26 mouse cellular contexts compared by ENCODE assay signal in the genomic region with DNA sequence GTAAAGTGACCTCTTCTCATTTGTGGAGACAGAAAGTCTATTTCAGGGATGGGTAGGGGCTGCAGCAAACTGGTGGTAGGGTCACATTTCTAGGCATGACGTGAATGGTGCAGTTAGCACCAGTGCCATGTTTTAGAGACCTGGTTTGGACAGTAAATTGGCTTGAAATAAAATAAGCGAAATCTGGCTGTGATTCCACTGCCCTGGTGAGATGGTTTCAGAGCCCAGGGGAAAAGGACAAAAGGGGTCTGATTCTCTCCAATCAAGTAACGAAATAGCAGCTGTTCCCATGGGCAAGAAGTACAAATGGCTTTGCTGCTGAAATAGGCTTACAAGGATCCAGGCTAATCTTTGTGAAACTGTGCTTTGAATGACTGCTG.
DNase-seq lines count a peak whose midpoint lies in the region; ATAC-seq and TF ChIP-seq lines count a peak whose summit lies in the region.
"Had no signal": no experiment of that assay in that cellular context is flagged by ENCODE, and none has a peak within 500 bp of the region (broad histone marks: within the 10 kb centered on the region; RNA-seq: fewer than 3 reads in every experiment).

No protein-coding gene starts in this region.

- peak; percentile 51 for DNase-seq in forebrain, postnatal 0 days
- DNase-seq in hindbrain, embryonic 14.5 days (ENCODE audit: low spot score), result no peak
- peak; percentile 35 for DNase-seq in midbrain, embryonic 14.5 days
- no peak for DNase-seq in midbrain, embryonic 10.5 days (ENCODE audit: low spot score)
- DNase-seq in right cerebral cortex, postnatal 4 days, result no peak
- DNase-seq: cerebellum, adult 18-20 months; cerebellum, postnatal 25 days; gastrocnemius, postnatal 14 days; kidney, adult 2 months; kidney, postnatal 36 days; retina, postnatal 1 day; right cerebral cortex, postnatal 14 days had no signal

- H3K4me2 ChIP-seq in forebrain, postnatal 0 days (ENCODE audit: low read depth), result no peak overlapping the region
- H3K4me2 ChIP-seq in forebrain, embryonic 12.5 days, result no peak overlapping the region
- no peak overlapping the region for H3K4me2 ChIP-seq in hindbrain, embryonic 16.5 days (ENCODE audit: low read length)
- H3K4me2 ChIP-seq in hindbrain, embryonic 14.5 days (replicated peaks), result no peak overlapping the region
- H3K4me2 ChIP-seq in midbrain, embryonic 14.5 days (ENCODE audit: low read length), result no peak overlapping the region
- H3K4me2 ChIP-seq: embryonic facial prominence, embryonic 15.5 days; intestine, embryonic 15.5 days; limb, embryonic 13.5 days; liver, embryonic 11.5 days; midbrain, embryonic 15.5 days; stomach, embryonic 15.5 days had no signal

- no peak for TF ChIP-seq POLR2A in embryonic fibroblast, embryonic 13.5 days (IDR thresholded peaks at IDR 0.05; ENCODE audit: low read depth, low read length)

- no peaks in the 10 kb centered on the region for H3K9me3 ChIP-seq in forebrain, postnatal 0 days (ENCODE audit: low read length)
- H3K9me3 ChIP-seq in forebrain, embryonic 12.5 days, result no peaks in the 10 kb centered on the region
- H3K9me3 ChIP-seq in hindbrain, embryonic 16.5 days (ENCODE audit: control insufficient read depth, low read length), result no peaks in the 10 kb centered on the region
- H3K9me3 ChIP-seq in hindbrain, embryonic 14.5 days (ENCODE audit: control insufficient read depth, low read length), result no peaks in the 10 kb centered on the region
- no peaks in the 10 kb centered on the region for H3K9me3 ChIP-seq in midbrain, embryonic 14.5 days (ENCODE audit: control insufficient read depth, low read length)
- H3K9me3 ChIP-seq in midbrain, embryonic 10.5 days (replicated peaks), result no peaks in the 10 kb centered on the region
- H3K9me3 ChIP-seq: embryonic facial prominence, embryonic 10.5 days; embryonic facial prominence, embryonic 15.5 days; heart, embryonic 10.5 days; intestine, embryonic 15.5 days; limb, embryonic 13.5 days; midbrain, embryonic 15.5 days; stomach, embryonic 15.5 days had no signal

- no peaks in the 10 kb centered on the region for H3K4me1 ChIP-seq in forebrain, postnatal 0 days (ENCODE audit: insufficient read depth)
- H3K4me1 ChIP-seq in forebrain, embryonic 12.5 days, result peaks cover 9% of the 10 kb centered on the region; the same call in 1 of the 2 replicates
- no peaks in the 10 kb centered on the region; the same call in 1 of the 2 replicates for H3K4me1 ChIP-seq in hindbrain, embryonic 16.5 days (ENCODE audit: control insufficient read depth, insufficient read depth, low read depth, low read length)
- peaks cover 7% of the 10 kb centered on the region; the same call in 1 of the 2 replicates for H3K4me1 ChIP-seq in hindbrain, embryonic 14.5 days (replicated peaks; ENCODE audit: control insufficient read depth, insufficient read depth, low read length)
- no peaks in the 10 kb centered on the region for H3K4me1 ChIP-seq in midbrain, embryonic 14.5 days (ENCODE audit: control insufficient read depth, insufficient read depth, low read length)
- H3K4me1 ChIP-seq in midbrain, embryonic 10.5 days, result peaks cover 14% of the 10 kb centered on the region
- H3K4me1 ChIP-seq in embryonic fibroblast, embryonic 13.5 days (ENCODE audit: control insufficient read depth, insufficient read depth, low read length), result no peaks in the 10 kb centered on the region
- H3K4me1 ChIP-seq: embryonic facial prominence, embryonic 10.5 days; embryonic facial prominence, embryonic 15.5 days; heart, embryonic 10.5 days; intestine, embryonic 15.5 days; limb, embryonic 13.5 days; stomach, embryonic 15.5 days had no signal

- WGBS in forebrain, postnatal 0 days, result 47% methylated on average over 3 of the region's 3 CpGs
- 69% methylated on average over 3 of the region's 3 CpGs for WGBS in forebrain, embryonic 12.5 days
- WGBS in hindbrain, embryonic 16.5 days, result 28% methylated on average over 3 of the region's 3 CpGs
- 42% methylated on average over 3 of the region's 3 CpGs for WGBS in hindbrain, embryonic 14.5 days
- 52% methylated on average over 3 of the region's 3 CpGs for WGBS in midbrain, embryonic 14.5 days
- 74% methylated on average over 3 of the region's 3 CpGs for WGBS in midbrain, embryonic 10.5 days

- peak; percentile 76 for ATAC-seq in forebrain, postnatal 0 days
- no peak for ATAC-seq in forebrain, embryonic 12.5 days (ENCODE audit: low FRiP score)
- ATAC-seq in hindbrain, embryonic 16.5 days, result peak; percentile 80
- ATAC-seq in hindbrain, embryonic 14.5 days (ENCODE audit: low FRiP score), result no peak; the same call in 1 of the 2 replicates
- no peak for ATAC-seq in midbrain, embryonic 14.5 days (ENCODE audit: low FRiP score, low TSS enrichment)
- ATAC-seq: CD4-positive, CD25-positive, alpha-beta regulatory T cell, adult 4 months; intestine, embryonic 15.5 days; midbrain, embryonic 15.5 days had no signal

- TF ChIP-seq CTCF in forebrain, postnatal 0 days (IDR thresholded peaks at IDR 0.05; ENCODE audit: low read depth), result no peak
- TF ChIP-seq CTCF in embryonic fibroblast, embryonic 13.5 days (IDR thresholded peaks at IDR 0.05; ENCODE audit: borderline replicate concordance, insufficient read depth, low read length), result no peak

- no peaks in the 10 kb centered on the region for H3K27me3 ChIP-seq in forebrain, postnatal 0 days (ENCODE audit: insufficient read depth, low read length)
- H3K27me3 ChIP-seq in forebrain, embryonic 12.5 days, result no peaks in the 10 kb centered on the region
- no peaks in the 10 kb centered on the region for H3K27me3 ChIP-seq in hindbrain, embryonic 16.5 days (replicated peaks; ENCODE audit: control insufficient read depth, insufficient read depth, low read length)
- no peaks in the 10 kb centered on the region for H3K27me3 ChIP-seq in hindbrain, embryonic 14.5 days (ENCODE audit: control insufficient read depth, insufficient read depth, low read length)
- no peaks in the 10 kb centered on the region for H3K27me3 ChIP-seq in midbrain, embryonic 14.5 days (ENCODE audit: control insufficient read depth, insufficient read depth, low read length)
- H3K27me3 ChIP-seq in midbrain, embryonic 10.5 days (ENCODE audit: low read depth, poor library complexity, severe bottlenecking), result no peaks in the 10 kb centered on the region
- H3K27me3 ChIP-seq: embryonic facial prominence, embryonic 15.5 days; intestine, embryonic 15.5 days; limb, embryonic 13.5 days; midbrain, embryonic 15.5 days; stomach, embryonic 15.5 days had no signal

- H3K4me3 ChIP-seq in forebrain, postnatal 0 days (ENCODE audit: low read depth, low read length), result no peak overlapping the region
- H3K4me3 ChIP-seq in forebrain, embryonic 12.5 days (replicated peaks), result no peak overlapping the region
- no peak overlapping the region for H3K4me3 ChIP-seq in hindbrain, embryonic 16.5 days (ENCODE audit: low read length)
- no peak overlapping the region for H3K4me3 ChIP-seq in hindbrain, embryonic 14.5 days (replicated peaks; ENCODE audit: low read length)
- H3K4me3 ChIP-seq in midbrain, embryonic 14.5 days (replicated peaks; ENCODE audit: low read depth, low read length), result no peak overlapping the region
- no peak overlapping the region for H3K4me3 ChIP-seq in midbrain, embryonic 10.5 days
- H3K4me3 ChIP-seq in embryonic fibroblast, embryonic 13.5 days (ENCODE audit: insufficient read depth, low read length), result no peak overlapping the region
- H3K4me3 ChIP-seq: embryonic facial prominence, embryonic 10.5 days; embryonic facial prominence, embryonic 15.5 days; heart, embryonic 10.5 days; intestine, embryonic 15.5 days; limb, embryonic 13.5 days; midbrain, embryonic 15.5 days; myocyte; stomach, embryonic 15.5 days had no signal

- no peaks in the 10 kb centered on the region for H3K36me3 ChIP-seq in forebrain, postnatal 0 days (ENCODE audit: insufficient read depth)
- no peaks in the 10 kb centered on the region for H3K36me3 ChIP-seq in forebrain, embryonic 12.5 days (replicated peaks)
- H3K36me3 ChIP-seq in hindbrain, embryonic 16.5 days (ENCODE audit: control insufficient read depth, insufficient read depth, low read length), result no peaks in the 10 kb centered on the region
- H3K36me3 ChIP-seq in hindbrain, embryonic 14.5 days (replicated peaks; ENCODE audit: control insufficient read depth, insufficient read depth), result no peaks in the 10 kb centered on the region
- no peaks in the 10 kb centered on the region for H3K36me3 ChIP-seq in midbrain, embryonic 14.5 days (ENCODE audit: control insufficient read depth, insufficient read depth, low read length)
- H3K36me3 ChIP-seq in midbrain, embryonic 10.5 days, result no peaks in the 10 kb centered on the region
- H3K36me3 ChIP-seq: embryonic facial prominence, embryonic 10.5 days; embryonic facial prominence, embryonic 15.5 days; heart, embryonic 10.5 days; intestine, embryonic 15.5 days; limb, embryonic 13.5 days; midbrain, embryonic 15.5 days; stomach, embryonic 15.5 days had no signal

- H3K9ac ChIP-seq in forebrain, postnatal 0 days, result no peak overlapping the region
- H3K9ac ChIP-seq in forebrain, embryonic 12.5 days, result no peak overlapping the region
- H3K9ac ChIP-seq in hindbrain, embryonic 16.5 days (ENCODE audit: low read depth, low read length), result no peak overlapping the region
- H3K9ac ChIP-seq in hindbrain, embryonic 14.5 days, result no peak overlapping the region
- no peak overlapping the region for H3K9ac ChIP-seq in midbrain, embryonic 14.5 days (replicated peaks; ENCODE audit: low read length)
- H3K9ac ChIP-seq: embryonic facial prominence, embryonic 15.5 days; intestine, embryonic 15.5 days; limb, embryonic 13.5 days; midbrain, embryonic 15.5 days; stomach, embryonic 15.5 days had no signal

- no peak overlapping the region for H3K27ac ChIP-seq in forebrain, postnatal 0 days (ENCODE audit: low read depth, low read length)
- no peak overlapping the region for H3K27ac ChIP-seq in forebrain, embryonic 12.5 days
- H3K27ac ChIP-seq in hindbrain, embryonic 16.5 days (ENCODE audit: low read depth, low read length), result peak overlapping the region; percentile 9; the same call in 1 of the 2 replicates
- no peak overlapping the region for H3K27ac ChIP-seq in hindbrain, embryonic 14.5 days
- H3K27ac ChIP-seq in midbrain, embryonic 14.5 days (replicated peaks; ENCODE audit: low read depth, low read length), result no peak overlapping the region
- H3K27ac ChIP-seq in midbrain, embryonic 10.5 days (replicated peaks), result no peak overlapping the region
- H3K27ac ChIP-seq in embryonic fibroblast, embryonic 13.5 days (ENCODE audit: insufficient read depth, low read length), result peak overlapping the region; percentile 28; the same call in 1 of the 2 replicates
- H3K27ac ChIP-seq: embryonic facial prominence, embryonic 10.5 days; embryonic facial prominence, embryonic 15.5 days; heart, embryonic 10.5 days; intestine, embryonic 15.5 days; limb, embryonic 13.5 days; macrophage; midbrain, embryonic 15.5 days; stomach, embryonic 15.5 days had no signal

Comparison
In these comparisons a context has a peak if more than half of its experiments do, and no peak if none do; other contexts are left out.
1. ATAC-seq: peak in forebrain, postnatal 0 days (single experiment) and hindbrain, embryonic 16.5 days (single experiment); none in forebrain, embryonic 12.5 days (single experiment), hindbrain, embryonic 14.5 days (single experiment) and midbrain, embryonic 14.5 days (single experiment).
2. DNase-seq: peak in forebrain, postnatal 0 days (single experiment) and midbrain, embryonic 14.5 days (single experiment); none in hindbrain, embryonic 14.5 days (single experiment), midbrain, embryonic 10.5 days (single experiment) and right cerebral cortex, postnatal 4 days (single experiment).
3. H3K27ac ChIP-seq: peak in hindbrain, embryonic 16.5 days (single experiment) and embryonic fibroblast, embryonic 13.5 days (single experiment); none in forebrain, postnatal 0 days (single experiment), forebrain, embryonic 12.5 days (single experiment), hindbrain, embryonic 14.5 days (single experiment), midbrain, embryonic 14.5 days (single experiment) and midbrain, embryonic 10.5 days (single experiment).